24 mouse cellular contexts compared by ENCODE assay signal in the genomic region with DNA sequence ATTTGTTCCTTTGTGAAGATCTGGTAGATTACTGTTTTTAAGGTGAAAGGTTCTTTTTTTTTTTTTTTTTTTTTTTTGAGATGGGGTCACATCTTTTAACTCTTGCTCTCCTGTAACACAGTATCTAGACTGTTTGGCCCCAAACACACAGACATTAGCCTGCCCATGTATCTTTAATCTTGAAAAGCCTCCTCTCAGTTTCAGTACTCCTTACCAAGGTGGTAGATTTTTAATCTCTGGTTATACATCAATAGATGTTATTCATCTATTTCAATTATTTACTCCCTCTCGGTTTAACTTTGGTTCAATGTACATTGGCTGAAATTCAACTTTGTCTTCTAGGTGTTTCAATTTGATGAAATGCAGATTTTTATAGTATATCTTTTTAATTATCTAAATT. TPM values are rescaled to one million over a fixed set of nuclear protein-coding genes. Genes with fewer than 3 reads are reported as not detected.
"Had no signal": no experiment of that assay in that cellular context is flagged by ENCODE, and none has a peak within 500 bp of the region (broad histone marks: within the 10 kb centered on the region; RNA-seq: fewer than 3 reads in every experiment).

No protein-coding gene starts in this region.

- DNase-seq: gastrocnemius, adult 2 months; gastrocnemius, postnatal 10 days; gastrocnemius, postnatal 25 days; heart, adult 18-20 months; heart, postnatal 10 days; heart, postnatal 4 days; liver; liver, embryonic 13.5 days; liver, postnatal 0 days had no signal

- ATAC-seq: hindbrain, embryonic 16.5 days; inflammation-experienced regulatory T-cells, adult 6 months; intestine, embryonic 15.5 days; intestine, postnatal 0 days; liver, postnatal 0 days had no signal

- H3K4me1 ChIP-seq: heart, embryonic 10.5 days; heart, embryonic 12.5 days; hindbrain, embryonic 10.5 days; hindbrain, embryonic 12.5 days; intestine, embryonic 15.5 days; limb, embryonic 10.5 days; limb, embryonic 12.5 days; liver, embryonic 13.5 days; liver, embryonic 15.5 days had no signal

- H3K36me3 ChIP-seq: heart, embryonic 10.5 days; heart, embryonic 12.5 days; hindbrain, embryonic 10.5 days; hindbrain, embryonic 12.5 days; intestine, embryonic 15.5 days; limb, embryonic 10.5 days; limb, embryonic 12.5 days; liver, embryonic 13.5 days; liver, embryonic 15.5 days had no signal

- H3K9ac ChIP-seq: heart, embryonic 12.5 days; hindbrain, embryonic 12.5 days; hindbrain, embryonic 14.5 days; intestine, embryonic 15.5 days; limb, embryonic 12.5 days; liver, embryonic 13.5 days; liver, embryonic 15.5 days; liver, postnatal 0 days had no signal

- H3K27me3 ChIP-seq: heart, embryonic 12.5 days; hindbrain, embryonic 12.5 days; intestine, embryonic 15.5 days; limb, embryonic 12.5 days; liver, embryonic 13.5 days; liver, embryonic 15.5 days had no signal

- H3K4me2 ChIP-seq: heart, embryonic 12.5 days; hindbrain, embryonic 12.5 days; hindbrain, embryonic 14.5 days; intestine, embryonic 15.5 days; limb, embryonic 12.5 days; liver, embryonic 11.5 days; liver, embryonic 13.5 days; liver, embryonic 15.5 days had no signal

- H3K9me3 ChIP-seq: heart, embryonic 10.5 days; heart, embryonic 12.5 days; hindbrain, embryonic 10.5 days; hindbrain, embryonic 12.5 days; intestine, embryonic 15.5 days; limb, embryonic 10.5 days; limb, embryonic 12.5 days; liver, embryonic 13.5 days; liver, embryonic 15.5 days had no signal

- H3K4me3 ChIP-seq: gastrocnemius, adult 2 months; heart, embryonic 10.5 days; heart, embryonic 12.5 days; hindbrain, embryonic 10.5 days; hindbrain, embryonic 12.5 days; intestine, embryonic 15.5 days; layer of hippocampus, adult 2 months; left cerebral cortex, adult 2 months; limb, embryonic 10.5 days; limb, embryonic 12.5 days; liver, embryonic 13.5 days; liver, embryonic 15.5 days had no signal

- H3K27ac ChIP-seq: gastrocnemius, adult 2 months; heart, embryonic 10.5 days; hindbrain, embryonic 10.5 days; hindbrain, embryonic 12.5 days; hindbrain, embryonic 14.5 days; intestine, embryonic 15.5 days; layer of hippocampus, adult 2 months; left cerebral cortex, adult 2 months; limb, embryonic 10.5 days; limb, embryonic 12.5 days; liver, embryonic 13.5 days; liver, embryonic 15.5 days had no signal

RNA-seq across cellular contexts. Expression of gene Fut9, which starts 10.0 kb away (rescaled TPM):
- polyA plus RNA-seq: inflammation-experienced regulatory T-cells, adult 6 months; liver, embryonic 13.5 days; liver, postnatal 0 days had no signal
